Mouse (Mus musculus): Measurements from ENCODE around the gene Ccdc58.

- TF ChIP-seq CTCF (IDR thresholded peaks at IDR 0.05; ENCODE audit: borderline replicate concordance, extremely low read depth, insufficient read depth, insufficient read length) (no peak), POLR2A (IDR thresholded peaks at IDR 0.05; ENCODE audit: borderline replicate concordance, extremely low read depth, insufficient read depth, insufficient read length, poor library complexity, severe bottlenecking) (no peak)
These were observed 15.1 kb upstream of the Ccdc58 start for GRCm38 (mm10) chr16:36056416-36056815.
